Mouse (Mus musculus) heart, embryonic 16.5 days (tissue): ENCODE data around the gene Tbxas1. TPM values are rescaled to one million over a fixed set of nuclear protein-coding genes. Genes with fewer than 3 reads are reported as not detected.

ENCODE experiments used
- ATAC-seq: fragments of 200-750 bp; cut with Nextera tagmentation; replicated peaks from 2 replicates; pipeline ENCODE4 v1.8.0; 2017; ENCODE audit warnings: moderate number of reproducible peaks; ENCODE audit not compliant: insufficient read depth, low FRiP score; ENCODE audit errors: extremely low read depth
- H3K27ac ChIP-seq: fragments of 300-500 bp; sonication (generic); 2 replicates; pipeline ENCODE4 v1.5.1; 2014; ENCODE audit warnings: mild to moderate bottlenecking, low read length, control low read depth, moderate library complexity
- H3K27me3 ChIP-seq: fragments of 300-500 bp; sonication (generic); 2 replicates; pipeline ENCODE4 v1.6.1; 2014; ENCODE audit warnings: low read length, mixed read lengths; ENCODE audit not compliant: control insufficient read depth, insufficient read depth
- H3K36me3 ChIP-seq: fragments of 300-500 bp; sonication (generic); 2 replicates; pipeline ENCODE4 v1.6.1; 2014; ENCODE audit not compliant: control insufficient read depth, insufficient read depth
- H3K4me1 ChIP-seq: fragments of 300-500 bp; sonication (generic); 2 replicates; pipeline ENCODE4 v1.6.1; 2014; ENCODE audit warnings: low read length, mixed read lengths; ENCODE audit not compliant: control insufficient read depth, insufficient read depth
- H3K4me2 ChIP-seq: fragments of 300-500 bp; sonication (generic); 2 replicates; pipeline ENCODE4 v1.6.1; 2014; ENCODE audit warnings: low read depth, mild to moderate bottlenecking, control low read depth, low read length
- H3K4me3 ChIP-seq: fragments of 300-500 bp; sonication (generic); 2 replicates; pipeline ENCODE4 v1.5.1; 2014; ENCODE audit warnings: mild to moderate bottlenecking, control low read depth, low read length
- H3K9ac ChIP-seq: fragments of 300-500 bp; sonication (generic); 2 replicates; pipeline ENCODE4 v1.6.1; 2014; ENCODE audit warnings: low read length, control low read depth
- H3K9me3 ChIP-seq: fragments of 300-500 bp; sonication (generic); replicated peaks from 2 replicates; pipeline ENCODE4 v1.6.1; 2016; ENCODE audit warnings: low read length; ENCODE audit not compliant: control insufficient read depth
- WGBS: fragments of 180-500 bp; shearing (Covaris S2); extraction: QIAGEN DNeasy Blood & Tissue Kit; methylation state at CpG from one replicate; pipeline ENCODE4 v1.1.7; 2014; 5-methylcytosine and 5-hydroxymethylcytosine counted together
- polyA plus RNA-seq: library from polyadenylated mRNA; unstranded; fragments of >200 nt; fragmentation: Nextera tagmentation; extraction: Ambion mirVana; gene quantifications from 2 replicates; pipeline ENCODE4 v1.2.1, GENCODE M21; 2015

The Tbxas1 gene
- polyA plus RNA-seq, 1 experiment from 2014 or later, result 1.9 TPM

- no peak for ATAC-seq
Observed at GRCm38 (mm10) chr6:39052636-39053035, 177.4 kb downstream of the Tbxas1 start.

DNA sequence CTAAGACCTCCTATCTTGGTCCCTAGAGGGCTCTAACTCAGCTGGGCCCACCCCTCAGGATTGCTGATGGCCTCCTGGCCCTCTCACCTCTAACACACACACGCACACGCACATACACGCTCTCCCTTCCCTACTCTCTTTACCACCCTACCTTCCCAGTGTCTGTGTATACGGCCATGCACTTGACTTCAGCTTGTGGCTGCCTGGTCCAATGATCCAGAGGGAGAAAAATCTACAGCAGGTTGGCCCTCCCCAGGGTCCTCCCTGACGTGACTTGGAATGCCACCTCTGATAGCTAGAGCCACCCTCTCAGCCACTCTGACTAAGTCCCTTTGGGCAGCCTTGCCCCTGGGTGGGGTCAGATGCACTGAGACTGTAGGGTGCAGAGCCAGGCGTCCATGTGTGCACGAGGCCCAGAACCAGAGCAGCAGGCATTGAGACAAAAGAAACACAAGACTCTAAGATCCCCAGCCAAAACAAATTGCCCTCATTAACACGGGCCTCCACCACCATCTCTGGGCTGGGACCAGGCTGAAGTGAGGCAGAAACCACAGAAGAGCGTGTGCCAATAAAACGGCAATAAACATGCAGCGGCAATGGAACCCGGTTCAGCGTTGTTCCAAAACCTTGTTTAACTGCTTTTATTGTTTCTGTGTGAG is 179.1 kb downstream of the Tbxas1 start:
- Histone ChIP-seq H3K36me3 (no peaks in the 10 kb centered on the region), H3K27me3 (no peaks in the 10 kb centered on the region), H3K9me3 (no peaks in the 10 kb centered on the region), H3K4me1 (peaks cover 13% of the 10 kb centered on the region), H3K9ac (no peak overlapping the region), H3K4me3 (no peak overlapping the region), H3K4me2 (no peak overlapping the region), H3K27ac (no peak overlapping the region)
- ATAC-seq, result no peak
- 83% methylated on average over 13 of the region's 13 CpGs for WGBS

More at GRCm38 (mm10) chr6:39052636-39053035, 177.4 kb downstream of the Tbxas1 start:
- no peak overlapping the region for H3K27ac ChIP-seq
- H3K27me3 ChIP-seq, result no peaks in the 10 kb centered on the region
- H3K9me3 ChIP-seq, result no peaks in the 10 kb centered on the region
- WGBS, result 87% methylated on average over 4 of the region's 4 CpGs
- H3K4me1 ChIP-seq, result peaks cover 10% of the 10 kb centered on the region
- no peak overlapping the region for H3K4me2 ChIP-seq
- H3K4me3 ChIP-seq, result no peak overlapping the region
- H3K36me3 ChIP-seq, result no peaks in the 10 kb centered on the region
- H3K9ac ChIP-seq, result no peak overlapping the region

- ATAC-seq, result no peak
- Histone ChIP-seq H3K9me3 (no peaks in the 10 kb centered on the region), H3K27me3 (no peaks in the 10 kb centered on the region), H3K36me3 (no peaks in the 10 kb centered on the region), H3K4me2 (no peak overlapping the region), H3K4me3 (no peak overlapping the region), H3K9ac (no peak overlapping the region), H3K4me1 (peaks cover 19% of the 10 kb centered on the region), H3K27ac (no peak overlapping the region)
- 77% methylated on average over 6 of the region's 6 CpGs for WGBS
Observed at GRCm38 (mm10) chr6:39054878-39055508, 179.8 kb downstream of the Tbxas1 start.

- ATAC-seq, result no peak
- Histone ChIP-seq H3K27ac (peak overlapping the region; percentile 50), H3K4me2 (peak overlapping the region; percentile 41), H3K4me3 (peak overlapping the region; percentile 16), H3K9me3 (no peaks in the 10 kb centered on the region), H3K4me1 (peaks cover 21% of the 10 kb centered on the region), H3K27me3 (no peaks in the 10 kb centered on the region), H3K36me3 (no peaks in the 10 kb centered on the region), H3K9ac (peak overlapping the region; percentile 3; the same call in 1 of the 2 replicates)
- 23% methylated on average over 7 of the region's 7 CpGs for WGBS
Observed at GRCm38 (mm10) chr6:39055831-39056261, 180.6 kb downstream of the Tbxas1 start.

GRCm38 (mm10) chr6:39057161-39057560 is 182.0 kb downstream of the Tbxas1 start:
- no peak for ATAC-seq
- no peak overlapping the region for H3K4me3 ChIP-seq
- no peak overlapping the region for H3K4me2 ChIP-seq
- WGBS, result 78% methylated on average over 1 of the region's 1 CpGs
- H3K27me3 ChIP-seq, result no peaks in the 10 kb centered on the region
- H3K9me3 ChIP-seq, result no peaks in the 10 kb centered on the region
- H3K36me3 ChIP-seq, result no peaks in the 10 kb centered on the region
- H3K4me1 ChIP-seq, result peaks cover 21% of the 10 kb centered on the region
- no peak overlapping the region for H3K27ac ChIP-seq
- H3K9ac ChIP-seq, result no peak overlapping the region

DNA sequence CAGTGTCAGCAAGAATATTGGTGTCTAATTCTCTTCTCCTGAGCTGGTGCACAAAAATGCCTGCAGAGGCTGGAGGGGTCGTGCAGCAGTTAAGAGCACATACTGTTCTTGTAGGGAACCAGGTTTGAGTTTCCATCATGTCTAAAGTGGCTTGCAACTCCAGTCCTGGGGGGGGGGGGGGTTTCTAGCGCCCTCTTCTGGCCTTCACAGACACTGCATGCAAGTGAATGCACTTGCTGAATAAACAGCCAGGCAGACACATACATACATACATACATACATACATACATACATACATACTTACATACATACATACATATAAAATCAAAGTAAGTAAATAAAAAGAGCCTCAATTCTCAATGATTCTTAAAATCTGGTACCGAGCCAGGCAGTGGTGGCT is 183.2 kb downstream of the Tbxas1 start:
- 66% methylated on average over 3 of the region's 3 CpGs for WGBS
- Histone ChIP-seq H3K4me3 (no peak overlapping the region), H3K4me2 (no peak overlapping the region)

GRCm38 (mm10) chr6:39058936-39059335 is 183.7 kb downstream of the Tbxas1 start:
- Histone ChIP-seq H3K4me2 (no peak overlapping the region), H3K27me3 (no peaks in the 10 kb centered on the region), H3K36me3 (no peaks in the 10 kb centered on the region), H3K4me3 (no peak overlapping the region), H3K27ac (no peak overlapping the region), H3K9ac (no peak overlapping the region), H3K9me3 (no peaks in the 10 kb centered on the region), H3K4me1 (peaks cover 21% of the 10 kb centered on the region)
- ATAC-seq, result no peak
- WGBS, result 61% methylated on average over 3 of the region's 3 CpGs

More for the DNA sequence above, 183.2 kb downstream of the Tbxas1 start:
- H3K36me3 ChIP-seq, result no peaks in the 10 kb centered on the region
- H3K27ac ChIP-seq, result no peak overlapping the region
- no peaks in the 10 kb centered on the region for H3K9me3 ChIP-seq
- no peaks in the 10 kb centered on the region for H3K27me3 ChIP-seq
- H3K9ac ChIP-seq, result no peak overlapping the region
- H3K4me1 ChIP-seq, result peaks cover 21% of the 10 kb centered on the region
- ATAC-seq, result no peak

DNA sequence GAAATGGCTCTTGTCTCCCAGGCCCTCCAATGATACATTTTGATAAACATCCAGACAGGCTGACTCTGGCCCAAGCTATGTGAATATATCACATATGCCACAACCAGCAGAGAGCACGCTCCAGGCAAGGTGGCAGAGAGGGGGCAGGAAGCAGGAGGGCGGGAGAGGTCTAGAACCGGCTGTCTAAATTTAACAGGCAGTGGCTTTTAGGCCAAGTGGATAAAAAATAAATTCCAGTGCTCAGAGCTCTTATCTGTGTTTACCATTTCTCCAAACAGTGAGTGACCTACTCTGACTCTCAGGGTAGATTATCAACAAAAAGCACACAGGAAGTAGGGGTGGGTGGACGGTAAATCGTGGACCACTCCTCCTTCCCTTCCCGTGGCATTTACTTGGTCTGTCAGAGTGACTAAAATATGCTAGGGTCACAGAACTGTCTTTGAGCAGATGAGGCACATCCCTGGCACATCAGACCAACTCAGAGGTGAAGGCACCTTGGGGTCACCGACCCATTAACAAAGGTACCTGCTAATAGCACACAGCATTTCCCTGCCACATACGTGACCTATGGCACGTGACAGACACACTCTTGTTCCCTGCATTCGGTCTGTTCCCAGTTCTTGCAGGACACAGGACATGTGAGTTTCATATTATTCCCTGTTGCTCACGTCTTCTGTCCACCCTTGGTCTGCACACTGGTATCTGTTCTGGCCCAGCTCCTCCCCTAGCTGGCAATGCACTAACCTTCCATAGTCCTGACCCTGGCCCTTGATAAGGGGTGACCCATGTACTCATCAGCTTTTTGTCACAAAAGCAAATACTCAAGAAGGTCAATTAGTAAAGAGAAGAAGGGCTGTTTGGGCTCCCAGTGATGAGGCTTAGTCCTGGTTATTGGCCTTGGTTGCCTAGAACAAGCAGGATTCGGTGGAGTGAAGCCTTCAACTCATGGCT is 184.6 kb downstream of the Tbxas1 start:
- WGBS, result 41% methylated on average over 12 of the region's 12 CpGs
- Histone ChIP-seq H3K4me2 (no peak overlapping the region), H3K27me3 (no peaks in the 10 kb centered on the region), H3K9ac (no peak overlapping the region), H3K4me3 (no peak overlapping the region), H3K9me3 (no peaks in the 10 kb centered on the region), H3K27ac (peak overlapping the region; percentile 19; the same call in 1 of the 2 replicates), H3K36me3 (no peaks in the 10 kb centered on the region), H3K4me1 (peaks cover 21% of the 10 kb centered on the region)
- peak; percentile 39; the same call in 1 of the 2 replicates for ATAC-seq
